Mouse (Mus musculus) embryonic stem cell, embryonic (primary cell): ENCODE data around the gene Gid4.

ENCODE experiments used
- CTCF ChIA-PET, 4 experiments: fragments of 300-600 bp in 2 of 4; fragments of 350-600 bp in 2 of 4; sonication (Branson Sonifier 250); formaldehyde crosslinking; loops; one replicate each; lab custom pipeline; 2022; ENCODE audit warnings: inconsistent platforms in 2 of 4; lab: Charles Lee
- POLR2A ChIA-PET, 4 experiments: fragments of 300-600 bp in 2 of 4; fragments of 350-600 bp in 2 of 4; sonication (Branson Sonifier 250); formaldehyde crosslinking; loops; one replicate each; lab custom pipeline; 2022; ENCODE audit warnings: antibody characterized with exemption in 4 of 4, inconsistent platforms in 1 of 4; lab: Charles Lee

Gene Gid4

DNA sequence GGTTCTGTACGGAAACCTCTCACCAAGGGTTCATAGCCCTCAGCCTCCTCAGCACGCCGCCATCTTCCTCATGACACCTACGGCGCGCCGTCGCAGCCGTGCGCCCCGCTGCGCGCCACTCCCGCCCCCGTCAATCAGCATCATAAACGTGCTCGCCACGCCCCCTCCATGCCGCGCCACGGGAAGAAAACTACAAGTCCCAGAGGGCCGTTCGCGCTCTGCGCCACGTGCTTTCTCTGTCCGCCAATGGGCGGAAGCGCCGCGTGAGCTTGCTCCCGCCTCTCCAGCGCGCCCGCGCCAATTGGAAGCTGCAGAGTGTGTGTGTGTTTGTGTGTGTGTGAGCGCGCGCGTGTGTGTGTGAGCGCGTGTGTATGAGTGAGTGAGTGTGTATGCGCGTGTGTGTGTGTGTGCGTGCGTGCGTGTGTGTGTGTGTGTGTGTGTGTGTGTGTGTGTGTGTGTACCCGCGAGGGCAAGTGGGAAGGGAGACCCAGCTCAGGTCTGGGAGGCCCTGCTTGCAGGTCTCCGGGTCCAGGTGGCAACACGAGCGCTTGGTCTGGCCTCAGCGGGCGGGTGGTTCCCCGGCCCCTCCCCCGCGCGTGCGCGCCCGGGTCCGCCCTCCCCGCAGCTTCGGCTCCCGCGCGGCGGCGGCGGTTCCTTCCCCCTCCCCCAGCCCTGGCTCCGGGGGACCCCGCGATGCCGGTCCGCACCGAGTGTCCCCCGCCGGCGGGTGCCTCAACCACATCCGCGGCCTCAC, at the start of gene Gid4:
Gene Gid4, plus strand, starts transcription at position 183 of the 754 bp plus-strand sequence.
- CTCF ChIA-PET = interaction anchor here in 3 of 4 experiments (0.6 to 2.6 kb wide), 19 partner anchors 8 to 1198 kb away, joined by 3 to 8 read pairs (median 4); partner anchors contain the start of genes Drc3 (in 1 of the 3), Drg2 (in 1 of the 3) and Tom1l2 (in 1 of the 3)
- POLR2A ChIA-PET = interaction anchor here in 3 of 4 experiments (0.6 to 3.0 kb wide), 106 partner anchors 8 to 578 kb away, joined by 3 to 31 read pairs (median 4); partner anchors contain the start of genes Drc3 (in 3 of the 3), Drg2 (in 3 of the 3), Tom1l2 (in 3 of the 3) and Myo15 (in 2 of the 3)

DNA sequence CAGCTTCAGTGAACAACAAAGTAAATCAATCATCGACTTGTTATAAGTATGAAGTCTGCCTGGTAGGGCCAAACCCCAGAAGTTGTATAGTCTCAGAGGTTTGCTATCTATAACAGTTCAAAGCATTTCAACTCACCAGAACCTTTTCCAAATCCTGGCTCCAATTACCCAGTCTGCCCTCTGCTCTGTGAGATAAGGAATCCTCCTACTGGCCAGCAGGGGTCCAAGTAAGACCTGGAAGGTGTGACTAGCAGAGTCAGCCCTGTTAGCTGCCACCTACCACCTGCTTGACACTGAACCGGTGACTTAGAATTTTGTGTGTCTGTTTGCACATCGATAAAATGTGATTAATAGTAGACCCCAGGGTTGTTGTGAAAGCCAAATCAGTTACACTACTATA, 49.7 kb upstream of the Gid4 start:
- POLR2A ChIA-PET = interaction anchor here in 3 of 4 experiments (0.5 to 3.5 kb wide), 23 partner anchors 8 to 662 kb away, joined by 3 to 44 read pairs (median 5); partner anchors contain the start of genes Drc3 (in 2 of the 3), Gid4 (in 2 of the 3) and Tom1l2 (in 2 of the 3)

GRCm38 (mm10) chr11:60368909-60369308, 48.0 kb upstream of the Gid4 start:
- ChIA-PET CTCF (interaction anchor here in 1 of 4 experiments (1.1 kb wide), 1 partner anchor 62 kb away, joined by 3 read pairs; no protein-coding TSS in a partner anchor), POLR2A (interaction anchor here in 3 of 4 experiments (0.6 to 2.7 kb wide), 12 partner anchors 8 to 413 kb away, joined by 3 to 19 read pairs (median 4); partner anchors contain the start of genes Drc3 (in 1 of the 3) and Tom1l2 (in 1 of the 3))

More for the DNA sequence above, 49.7 kb upstream of the Gid4 start:
- CTCF ChIA-PET = interaction anchor here in 2 of 4 experiments (0.6 to 2.1 kb wide), 8 partner anchors 8 to 99 kb away, joined by 3 to 7 read pairs (median 4); partner anchors contain the start of genes Drc3 (in 1 of the 2) and Tom1l2 (in 1 of the 2)

DNA sequence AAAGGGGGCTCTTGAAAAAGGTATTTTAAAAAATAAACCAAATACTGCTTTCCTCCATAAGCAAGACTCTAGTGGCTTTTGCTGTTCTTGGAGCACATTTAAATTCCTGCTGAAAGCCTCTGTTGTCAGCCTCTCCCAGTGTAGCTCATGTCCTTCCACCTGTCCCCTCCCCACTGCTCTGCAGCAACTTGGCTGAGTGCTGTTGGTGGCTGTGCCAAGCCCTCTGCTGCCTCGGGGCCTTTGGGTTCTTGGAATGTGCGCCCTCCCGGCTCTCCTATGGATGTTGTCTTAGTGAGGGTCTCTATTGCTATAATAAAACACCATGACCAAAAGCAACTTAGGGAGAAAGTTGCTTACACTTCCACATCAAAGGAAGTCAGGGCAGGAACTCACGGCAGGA, 47.5 kb upstream of the Gid4 start:
- ChIA-PET CTCF (interaction anchor here in 2 of 4 experiments (0.6 to 1.6 kb wide), 3 partner anchors 15 to 824 kb away, joined by 3 to 5 read pairs (median 3); no protein-coding TSS in a partner anchor), POLR2A (interaction anchor here in 3 of 4 experiments (0.6 to 2.7 kb wide), 9 partner anchors 8 to 413 kb away, joined by 3 to 19 read pairs (median 4); partner anchors contain the start of genes Drc3 (in 1 of the 3), Gid4 (in 1 of the 3) and Tom1l2 (in 1 of the 3))

DNA sequence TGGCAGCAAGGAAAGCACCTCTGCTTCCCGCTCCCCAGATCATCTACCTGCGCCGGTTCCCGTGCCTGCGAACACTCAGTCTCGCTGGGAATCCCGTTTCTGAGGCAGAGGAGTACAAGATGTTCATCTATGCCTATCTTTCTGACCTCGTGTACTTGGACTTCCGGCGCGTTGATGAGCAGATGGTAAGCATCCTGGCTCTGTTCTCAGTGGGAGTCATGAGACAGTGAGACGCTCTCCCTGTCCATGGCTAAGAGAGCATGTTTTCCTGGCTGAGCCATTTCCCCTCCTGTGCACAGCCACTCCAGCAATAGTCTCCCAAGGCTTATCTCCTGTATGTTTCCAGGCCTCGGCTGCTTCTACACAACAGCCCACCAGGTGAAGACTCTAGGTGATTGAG, 46.5 kb upstream of the Gid4 start:
- ChIA-PET CTCF (interaction anchor here in 2 of 4 experiments (1.1 to 1.6 kb wide), 2 partner anchors 14 to 17 kb away, joined by 3 to 5 read pairs; partner anchors contain the start of genes Drc3 (in 1 of the 2) and Tom1l2 (in 1 of the 2)), POLR2A (interaction anchor here in 3 of 4 experiments (0.6 to 2.7 kb wide), 7 partner anchors 10 to 230 kb away, joined by 3 to 19 read pairs (median 4); partner anchors contain the start of genes Drc3 (in 2 of the 3), Tom1l2 (in 2 of the 3) and Gid4 (in 1 of the 3))

GRCm38 (mm10) chr11:60374481-60374880, 42.5 kb upstream of the Gid4 start:
- ChIA-PET POLR2A (interaction anchor here in 3 of 4 experiments (0.5 to 2.2 kb wide), 9 partner anchors 8 to 120 kb away, joined by 3 to 12 read pairs (median 4); partner anchors contain the start of genes Drc3 (in 1 of the 3), Gid4 (in 1 of the 3) and Tom1l2 (in 1 of the 3)), CTCF (interaction anchor here in 3 of 4 experiments (1.1 to 1.7 kb wide), 3 partner anchors 9 to 68 kb away, joined by 3 to 5 read pairs (median 4); no protein-coding TSS in a partner anchor)

GRCm38 (mm10) chr11:60383518-60383917, 33.4 kb upstream of the Gid4 start:
- CTCF ChIA-PET = interaction anchor here (0.6 to 2.8 kb wide), 18 partner anchors 9 to 306 kb away, joined by 3 to 12 read pairs (median 4); no protein-coding TSS in a partner anchor
- POLR2A ChIA-PET = interaction anchor here in 2 of 4 experiments (1.1 to 2.0 kb wide), 4 partner anchors 8 to 62 kb away, joined by 3 to 9 read pairs (median 4); no protein-coding TSS in a partner anchor

DNA sequence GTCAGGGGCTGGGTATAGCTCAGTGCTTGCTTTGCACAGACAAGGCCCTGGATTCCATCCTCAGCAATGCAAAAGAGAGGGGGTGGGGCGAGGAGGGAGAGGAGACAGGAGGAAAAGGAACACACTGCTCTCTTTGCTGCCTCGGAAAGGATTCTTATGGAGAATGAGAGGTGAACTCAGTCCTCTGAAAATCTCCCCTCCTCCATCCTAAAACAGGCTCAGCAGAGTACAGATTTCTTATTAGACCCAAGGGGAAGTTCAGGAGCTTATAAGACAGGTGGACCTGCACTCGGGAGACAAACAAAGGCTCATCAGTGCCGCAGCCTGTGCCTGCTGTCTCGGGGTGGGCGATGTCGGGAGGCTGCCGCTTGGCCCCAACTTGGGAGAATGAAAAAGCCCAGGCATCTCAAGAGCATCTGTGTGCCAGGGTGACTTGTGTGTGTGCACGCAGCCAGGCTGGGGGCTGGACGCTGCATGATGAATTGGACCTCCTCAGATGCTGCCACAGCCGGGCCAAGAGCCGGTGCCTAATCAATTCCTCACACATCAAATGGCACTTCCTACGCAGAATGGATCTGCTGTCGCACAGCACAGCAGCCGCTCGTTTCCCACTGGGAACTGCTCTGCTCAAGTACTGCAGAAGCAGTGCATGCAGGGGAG, 32.1 kb upstream of the Gid4 start:
- CTCF ChIA-PET = interaction anchor here in 3 of 4 experiments (0.6 to 2.8 kb wide), 13 partner anchors 14 to 270 kb away, joined by 3 to 12 read pairs (median 3); partner anchors contain the start of genes Drc3 (in 1 of the 3) and Tom1l2 (in 1 of the 3)
- POLR2A ChIA-PET = interaction anchor here in 2 of 4 experiments (0.5 to 2.0 kb wide), 13 partner anchors 9 to 483 kb away, joined by 3 to 9 read pairs (median 3); no protein-coding TSS in a partner anchor

- CTCF ChIA-PET = interaction anchor here in 3 of 4 experiments (0.6 to 2.8 kb wide), 6 partner anchors 19 to 1288 kb away, joined by 3 to 11 read pairs (median 4); no protein-coding TSS in a partner anchor
Observed at GRCm38 (mm10) chr11:60385946-60386345, 31.0 kb upstream of the Gid4 start.

GRCm38 (mm10) chr11:60387944-60388343, 29.0 kb upstream of the Gid4 start:
- CTCF ChIA-PET = interaction anchor here in 2 of 4 experiments (0.6 to 2.0 kb wide), 3 partner anchors 81 to 443 kb away, joined by 4 to 7 read pairs (median 6); no protein-coding TSS in a partner anchor

More at GRCm38 (mm10) chr11:60385946-60386345, 31.0 kb upstream of the Gid4 start:
- POLR2A ChIA-PET = interaction anchor here (0.5 to 1.7 kb wide), 9 partner anchors 11 to 458 kb away, joined by 3 to 7 read pairs (median 4); no protein-coding TSS in a partner anchor

DNA sequence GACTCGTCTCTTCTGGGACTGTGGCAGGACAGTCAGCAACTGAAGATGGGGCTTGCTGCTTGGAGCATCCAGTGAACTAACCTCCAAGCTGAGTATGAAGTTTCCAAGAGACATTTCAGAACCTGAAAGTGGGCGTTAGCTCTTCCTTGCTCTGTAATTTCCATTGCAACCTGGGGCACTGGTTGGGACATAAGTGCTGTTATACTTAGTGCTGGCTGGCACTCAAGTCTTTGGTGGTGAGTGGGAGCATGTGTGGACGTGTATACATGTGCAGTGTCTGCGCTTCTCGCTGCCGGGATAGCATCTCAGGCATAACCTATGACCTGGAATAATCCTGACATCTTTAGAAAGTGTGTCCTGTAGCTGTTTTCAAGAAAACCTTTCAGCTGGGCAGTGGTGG, 25.6 kb upstream of the Gid4 start:
- CTCF ChIA-PET = interaction anchor here in 3 of 4 experiments (0.6 to 1.3 kb wide), 3 partner anchors 83 to 192 kb away, joined by 3 to 15 read pairs (median 3); no protein-coding TSS in a partner anchor
- POLR2A ChIA-PET = interaction anchor here in 1 of 4 experiments (1.2 kb wide), 1 partner anchor 9 kb away, joined by 3 read pairs; no protein-coding TSS in a partner anchor

More at GRCm38 (mm10) chr11:60387944-60388343, 29.0 kb upstream of the Gid4 start:
- POLR2A ChIA-PET = interaction anchor here in 1 of 4 experiments (0.7 to 1.2 kb wide), 3 partner anchors 21 to 130 kb away, joined by 3 to 4 read pairs (median 3); no protein-coding TSS in a partner anchor

DNA sequence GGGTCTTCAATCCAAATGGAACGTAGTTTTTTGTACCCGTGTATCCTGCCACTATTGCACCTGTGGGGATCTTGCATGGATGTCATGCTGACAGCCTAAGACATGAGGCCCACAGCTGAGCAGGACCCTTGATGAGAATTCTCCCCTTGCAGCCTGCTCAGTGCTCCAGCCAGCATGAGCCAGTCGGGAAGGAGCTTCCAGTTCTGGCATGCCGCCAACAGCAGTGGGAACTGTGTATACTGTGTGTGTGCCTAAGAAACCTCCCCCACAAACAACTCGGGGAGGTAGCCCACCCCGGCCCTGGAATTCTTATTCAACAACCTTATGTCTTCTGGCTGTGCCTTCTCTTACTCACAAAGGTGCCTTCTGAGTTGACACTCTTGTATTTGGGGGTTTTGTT, 20.4 kb upstream of the Gid4 start:
- CTCF ChIA-PET = no interaction called here
- POLR2A ChIA-PET = no interaction called here

DNA sequence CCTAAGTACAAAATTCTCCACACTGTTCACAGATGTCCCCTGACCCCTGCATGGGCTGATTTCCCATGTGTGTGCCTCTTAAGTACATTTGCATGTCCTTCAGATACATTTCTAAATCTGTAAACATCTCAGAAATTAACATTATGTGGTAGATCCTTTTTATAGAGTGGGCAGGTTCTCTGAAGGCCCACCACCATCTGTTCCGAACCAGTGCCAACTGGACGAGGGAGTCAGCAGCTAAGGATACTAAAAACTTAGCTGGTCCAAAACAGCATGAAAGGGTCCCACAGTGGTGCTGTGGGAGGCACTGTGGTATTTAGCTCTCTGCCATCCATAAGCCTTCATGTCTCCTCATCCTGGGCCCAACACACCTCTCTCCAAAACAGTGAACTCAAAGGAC, 19.8 kb upstream of the Gid4 start:
- CTCF ChIA-PET = interaction anchor here in 1 of 4 experiments (0.6 to 1.1 kb wide), 2 partner anchors 90 to 104 kb away, joined by 4 to 5 read pairs; no protein-coding TSS in a partner anchor

DNA sequence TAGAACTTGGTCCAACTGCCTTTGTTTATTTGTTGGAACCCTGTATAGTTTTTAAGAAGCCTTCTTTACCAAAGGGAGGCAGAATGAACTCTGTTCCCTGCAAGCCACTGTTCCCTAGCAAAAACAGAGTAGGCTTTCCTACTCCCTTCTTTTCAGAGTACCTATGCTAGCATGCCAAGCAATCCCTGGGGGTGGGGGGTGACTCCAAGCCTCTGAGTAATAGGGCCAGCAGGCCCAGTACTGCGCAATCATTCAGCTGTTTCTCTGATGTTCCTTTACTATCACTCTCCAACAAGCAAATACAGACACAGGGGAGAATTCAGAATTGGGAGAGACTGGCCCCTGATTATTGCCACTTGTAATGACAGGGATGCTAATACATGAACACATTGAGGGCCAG, 10.3 kb upstream of the Gid4 start:
- ChIA-PET POLR2A (interaction anchor here in 2 of 4 experiments (1.0 to 1.1 kb wide), 2 partner anchors 12 to 54 kb away, joined by 3 to 4 read pairs; partner anchors contain the start of genes Atpaf2 (in 1 of the 2), Drc3 (in 1 of the 2) and Tom1l2 (in 1 of the 2)), CTCF (interaction anchor here in 2 of 4 experiments (1.0 to 1.4 kb wide), 2 partner anchors 99 kb away, joined by 3 to 5 read pairs; no protein-coding TSS in a partner anchor)

More for the DNA sequence above, 19.8 kb upstream of the Gid4 start:
- POLR2A ChIA-PET = interaction anchor here in 3 of 4 experiments (0.5 to 1.7 kb wide), 4 partner anchors 20 to 308 kb away, joined by 3 to 8 read pairs (median 4); partner anchors contain the start of genes Drc3 (in 1 of the 3), Gid4 (in 1 of the 3) and Tom1l2 (in 1 of the 3)

GRCm38 (mm10) chr11:60412173-60412572, 4.8 kb upstream of the Gid4 start:
- ChIA-PET POLR2A (interaction anchor here in 3 of 4 experiments (0.8 to 1.8 kb wide), 8 partner anchors 11 to 192 kb away, joined by 3 to 6 read pairs (median 4); partner anchors contain the start of gene Drc3 (in 1 of the 3)), CTCF (interaction anchor here (0.5 to 2.3 kb wide), 29 partner anchors 11 to 430 kb away, joined by 3 to 15 read pairs (median 4); partner anchors contain the start of genes Drc3 (in 3 of the 4) and Tom1l2 (in 2 of the 4))
